Mouse (Mus musculus) lung, embryonic 14.5 days (tissue): ENCODE measurements at regions not wholly inside any gene's neighbourhood (a gene's known extent, or its start where the extent isn't known, plus 50 kb on each side); places are given as distances from the start of the nearest gene placed in this dataset.

Experiments
- ATAC-seq: fragments of 200-750 bp; cut with Nextera tagmentation; 2 replicates; pipeline ENCODE4 v1.8.0; 2017; ENCODE audit warnings: mild to moderate bottlenecking, moderate TSS enrichment, moderate library complexity; ENCODE audit not compliant: insufficient read depth
- DNase-seq: peaks from one replicate; pipeline ENCODE4 v3.0.0-alpha.2; 2015
- H3K27ac ChIP-seq: fragments of 300-500 bp; sonication (generic); 2 replicates; pipeline ENCODE4 v1.5.1; 2014; ENCODE audit warnings: low read depth, mild to moderate bottlenecking, moderate library complexity
- H3K27me3 ChIP-seq: fragments of 300-500 bp; sonication (generic); 2 replicates; pipeline ENCODE4 v1.6.1; 2014; ENCODE audit warnings: low read length, control low read depth; ENCODE audit not compliant: insufficient read depth
- H3K36me3 ChIP-seq: fragments of 300-500 bp; sonication (generic); 2 replicates; pipeline ENCODE4 v1.6.1; 2014; ENCODE audit warnings: control low read depth; ENCODE audit not compliant: insufficient read depth
- H3K4me1 ChIP-seq: fragments of 300-500 bp; sonication (generic); 2 replicates; pipeline ENCODE4 v1.6.1; 2014; ENCODE audit warnings: antibody characterized with exemption, control low read depth; ENCODE audit not compliant: insufficient read depth
- H3K4me2 ChIP-seq: fragments of 300-500 bp; sonication (generic); 2 replicates; pipeline ENCODE4 v1.6.1; 2014; ENCODE audit warnings: mild to moderate bottlenecking
- H3K4me3 ChIP-seq: fragments of 300-500 bp; sonication (generic); 2 replicates; pipeline ENCODE4 v1.5.1; 2014; ENCODE audit warnings: low read depth, low read length
- H3K9ac ChIP-seq: fragments of 300-500 bp; sonication (generic); 2 replicates; pipeline ENCODE4 v1.6.1; 2014
- H3K9me3 ChIP-seq: fragments of 300-500 bp; sonication (generic); 2 replicates; pipeline ENCODE4 v1.6.1; 2016; ENCODE audit warnings: low read depth, low read length, control low read depth
- CTCF ChIP-seq: IDR thresholded peaks from 2 replicates; pipeline ENCODE4 v1.5.1; 2016; ENCODE audit warnings: antibody characterized with exemption, low read depth
- WGBS: fragments of 180-500 bp; shearing (Covaris S2); extraction: QIAGEN DNeasy Blood & Tissue Kit; methylation state at CpG from one replicate; pipeline ENCODE4 v1.1.7; 2014; 5-methylcytosine and 5-hydroxymethylcytosine counted together

- ATAC-seq (no peak), DNase-seq (no peak)
- Histone ChIP-seq H3K36me3 (no peaks in the 10 kb centered on the region), H3K27ac (no peak overlapping the region), H3K9me3 (no peaks in the 10 kb centered on the region), H3K4me2 (no peak overlapping the region), H3K4me1 (0 out of 2 replicates have a peak, but pooled peaks cover 3% of the 10 kb centered on the region), H3K4me3 (no peak overlapping the region), H3K9ac (no peak overlapping the region), H3K27me3 (no peaks in the 10 kb centered on the region)
- 64% methylated on average over 2 of the region's 2 CpGs for WGBS
- no peak for TF ChIP-seq CTCF
Observed at GRCm38 (mm10) chr15:36335116-36335515, 672.5 kb downstream of the Zfp706 start.

GRCm38 (mm10) chr15:36334436-36335113 is 673.0 kb downstream of the Zfp706 start:
- ATAC-seq = no peak
- no peak for TF ChIP-seq CTCF
- Histone ChIP-seq H3K27ac (0 out of 2 replicates have a peak overlapping the region, but pooled peaks have one; percentile 15), H3K4me1 (0 out of 2 replicates have a peak, but pooled peaks cover 3% of the 10 kb centered on the region), H3K9ac (no peak overlapping the region), H3K36me3 (no peaks in the 10 kb centered on the region), H3K4me3 (no peak overlapping the region), H3K27me3 (no peaks in the 10 kb centered on the region), H3K4me2 (no peak overlapping the region), H3K9me3 (no peaks in the 10 kb centered on the region)
- peak; percentile 27 for DNase-seq
- WGBS = 70% methylated on average over 9 of the region's 9 CpGs

DNA sequence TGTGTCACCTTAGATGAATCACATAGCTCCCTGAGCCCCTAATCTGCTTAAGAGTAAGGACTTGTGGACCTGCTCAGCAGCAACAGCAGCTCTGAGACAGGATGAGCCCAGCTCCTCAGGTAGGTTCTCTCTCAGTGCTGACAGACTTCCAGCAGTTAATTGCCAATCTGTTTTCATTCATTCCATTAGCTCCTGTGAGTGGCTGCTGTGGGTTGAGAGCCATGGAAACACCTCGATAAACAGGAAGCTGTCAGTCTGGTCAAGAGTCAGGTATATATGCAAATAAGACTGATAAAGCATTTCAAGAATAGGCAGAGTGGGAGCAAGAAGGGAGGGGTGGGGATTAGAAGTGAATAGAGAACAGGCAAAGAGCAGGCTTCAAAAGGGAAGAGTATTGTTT is 673.7 kb downstream of the Zfp706 start:
- Histone ChIP-seq H3K36me3 (no peaks in the 10 kb centered on the region), H3K4me2 (no peak overlapping the region), H3K9me3 (no peaks in the 10 kb centered on the region), H3K27me3 (no peaks in the 10 kb centered on the region), H3K4me3 (no peak overlapping the region), H3K27ac (no peak overlapping the region), H3K4me1 (0 out of 2 replicates have a peak, but pooled peaks cover 3% of the 10 kb centered on the region), H3K9ac (no peak overlapping the region)
- ATAC-seq (no peak), DNase-seq (no peak)
- 35% methylated on average over 1 of the region's 1 CpGs for WGBS
- no peak for TF ChIP-seq CTCF

GRCm38 (mm10) chr15:36333265-36333664 is 674.3 kb downstream of the Zfp706 start:
- 35% methylated on average over 3 of the region's 3 CpGs for WGBS
- Histone ChIP-seq H3K4me3 (no peak overlapping the region), H3K9ac (no peak overlapping the region), H3K4me2 (no peak overlapping the region), H3K27me3 (no peaks in the 10 kb centered on the region), H3K4me1 (0 out of 2 replicates have a peak, but pooled peaks cover 3% of the 10 kb centered on the region), H3K9me3 (no peaks in the 10 kb centered on the region), H3K27ac (no peak overlapping the region), H3K36me3 (no peaks in the 10 kb centered on the region)
- ATAC-seq = no peak; the same call in 1 of the 2 replicates
- TF ChIP-seq CTCF = no peak
- DNase-seq = peak; percentile 34
